Mouse (Mus musculus): ENCODE results near the gene Arvcf. TPM values are rescaled to one million over a fixed set of nuclear protein-coding genes. Genes with fewer than 3 reads are reported as not detected.

Gene Arvcf
- total and polyA plus RNA-seq, 3 experiments: 13.9 to 16.4 (median 14.4) TPM

- WGBS: 76% methylated on average over 7 of the region's 7 CpGs
- TF ChIP-seq CTCF (IDR thresholded peaks at IDR 0.05) (no peak), EP300 (IDR thresholded peaks at IDR 0.05; ENCODE audit: insufficient read depth, low read depth, low read length) (no peak), POLR2A (IDR thresholded peaks at IDR 0.05; ENCODE audit: insufficient read depth, low read depth, low read length) (no peak)
- peak in 1 of 2 experiments; percentile 42 for DNase-seq
- no peak overlapping the region for H3K9ac ChIP-seq (ENCODE audit: low read depth, low read length)
- no peaks in the 10 kb centered on the region for H3K79me2 ChIP-seq (replicated peaks; ENCODE audit: control insufficient read depth, insufficient read depth, low read length)
- peaks cover 23% of the 10 kb centered on the region for H3K4me1 ChIP-seq (ENCODE audit: control insufficient read depth, insufficient read depth, low read length)
- intact Hi-C loops (cut with DNase I): no loop called here
- no peak overlapping the region for H3K4me3 ChIP-seq
- no peaks in the 10 kb centered on the region for H3K27me3 ChIP-seq (ENCODE audit: control insufficient read depth, insufficient read depth, low read length)
- peaks cover 11% of the 10 kb centered on the region for H3K36me3 ChIP-seq (ENCODE audit: control insufficient read depth, insufficient read depth, low read length)
- peak overlapping the region; percentile 76 for H3K27ac ChIP-seq
Measured at GRCm38 (mm10) chr16:18413032-18413816, 65.2 kb downstream of the Arvcf start.

GRCm38 (mm10) chr16:18416094-18416761, 68.2 kb downstream of the Arvcf start:
- 38% methylated on average over 18 of the region's 18 CpGs for WGBS
- no peak overlapping the region for H3K4me3 ChIP-seq
- peak; percentile 66 to 82 for DNase-seq
- no peaks in the 10 kb centered on the region for H3K79me2 ChIP-seq (replicated peaks; ENCODE audit: control insufficient read depth, insufficient read depth, low read length)
- peaks cover 11% of the 10 kb centered on the region for H3K36me3 ChIP-seq (ENCODE audit: control insufficient read depth, insufficient read depth, low read length)
- peak overlapping the region; percentile 32; the same call in 1 of the 2 replicates for H3K9ac ChIP-seq (ENCODE audit: low read depth, low read length)
- peak; percentile 7; the same call in 1 of the 2 replicates for TF ChIP-seq EP300 (IDR thresholded peaks at IDR 0.05; ENCODE audit: insufficient read depth, low read depth, low read length)
- no peak for TF ChIP-seq CTCF (IDR thresholded peaks at IDR 0.05)
- 0 out of 2 replicates have a peak, but pooled peaks have one; percentile 10 for TF ChIP-seq POLR2A (IDR thresholded peaks at IDR 0.05; ENCODE audit: insufficient read depth, low read depth, low read length)
- H3K27me3 ChIP-seq (ENCODE audit: control insufficient read depth, insufficient read depth, low read length): no peaks in the 10 kb centered on the region
- H3K27ac ChIP-seq: peak overlapping the region; percentile 87
- peaks cover 23% of the 10 kb centered on the region for H3K4me1 ChIP-seq (ENCODE audit: control insufficient read depth, insufficient read depth, low read length)
- intact Hi-C loops (cut with DNase I): no loop called here

- peak overlapping the region; percentile 32; the same call in 1 of the 2 replicates for H3K9ac ChIP-seq (ENCODE audit: low read depth, low read length)
- H3K27ac ChIP-seq: peak overlapping the region; percentile 87
- peaks cover 23% of the 10 kb centered on the region for H3K4me1 ChIP-seq (ENCODE audit: control insufficient read depth, insufficient read depth, low read length)
- intact Hi-C loops (cut with DNase I): no loop called here
- peaks cover 15% of the 10 kb centered on the region for H3K36me3 ChIP-seq (ENCODE audit: control insufficient read depth, insufficient read depth, low read length)
- WGBS: 75% methylated on average over 3 of the region's 3 CpGs
- H3K27me3 ChIP-seq (ENCODE audit: control insufficient read depth, insufficient read depth, low read length): no peaks in the 10 kb centered on the region
- no peak for DNase-seq
- H3K4me3 ChIP-seq: no peak overlapping the region
- no peak for TF ChIP-seq POLR2A (IDR thresholded peaks at IDR 0.05; ENCODE audit: insufficient read depth, low read depth, low read length)
- no peak for TF ChIP-seq CTCF (IDR thresholded peaks at IDR 0.05)
- TF ChIP-seq EP300 (IDR thresholded peaks at IDR 0.05; ENCODE audit: insufficient read depth, low read depth, low read length): no peak
- no peaks in the 10 kb centered on the region for H3K79me2 ChIP-seq (replicated peaks; ENCODE audit: control insufficient read depth, insufficient read depth, low read length)
Measured at GRCm38 (mm10) chr16:18416837-18417236, 68.9 kb downstream of the Arvcf start.

- H3K36me3 ChIP-seq (ENCODE audit: control insufficient read depth, insufficient read depth, low read length): peaks cover 17% of the 10 kb centered on the region
- H3K9ac ChIP-seq (ENCODE audit: low read depth, low read length): no peak overlapping the region
- peak overlapping the region; percentile 31 for H3K27ac ChIP-seq
- no peaks in the 10 kb centered on the region for H3K27me3 ChIP-seq (ENCODE audit: control insufficient read depth, insufficient read depth, low read length)
- no peaks in the 10 kb centered on the region for H3K79me2 ChIP-seq (replicated peaks; ENCODE audit: control insufficient read depth, insufficient read depth, low read length)
- no peak for DNase-seq
- intact Hi-C loops (cut with DNase I): no loop called here
- peaks cover 21% of the 10 kb centered on the region for H3K4me1 ChIP-seq (ENCODE audit: control insufficient read depth, insufficient read depth, low read length)
- 93% methylated on average over 5 of the region's 5 CpGs for WGBS
- TF ChIP-seq POLR2A (IDR thresholded peaks at IDR 0.05; ENCODE audit: insufficient read depth, low read depth, low read length) (no peak), EP300 (IDR thresholded peaks at IDR 0.05; ENCODE audit: insufficient read depth, low read depth, low read length) (no peak), CTCF (IDR thresholded peaks at IDR 0.05) (no peak)
- H3K4me3 ChIP-seq: no peak overlapping the region
Measured at GRCm38 (mm10) chr16:18417491-18417890, 69.5 kb downstream of the Arvcf start.

GRCm38 (mm10) chr16:18418756-18419602, 71.0 kb downstream of the Arvcf start:
- no peaks in the 10 kb centered on the region for H3K27me3 ChIP-seq (ENCODE audit: control insufficient read depth, insufficient read depth, low read length)
- H3K4me3 ChIP-seq: no peak overlapping the region
- no peaks in the 10 kb centered on the region for H3K79me2 ChIP-seq (replicated peaks; ENCODE audit: control insufficient read depth, insufficient read depth, low read length)
- no peak for TF ChIP-seq POLR2A (IDR thresholded peaks at IDR 0.05; ENCODE audit: insufficient read depth, low read depth, low read length)
- TF ChIP-seq CTCF (IDR thresholded peaks at IDR 0.05): no peak
- TF ChIP-seq EP300 (IDR thresholded peaks at IDR 0.05; ENCODE audit: insufficient read depth, low read depth, low read length): no peak
- WGBS: 72% methylated on average over 4 of the region's 4 CpGs
- H3K4me1 ChIP-seq (ENCODE audit: control insufficient read depth, insufficient read depth, low read length): peaks cover 15% of the 10 kb centered on the region
- peaks cover 21% of the 10 kb centered on the region for H3K36me3 ChIP-seq (ENCODE audit: control insufficient read depth, insufficient read depth, low read length)
- intact Hi-C loops (cut with DNase I): no loop called here
- DNase-seq: no peak
- H3K27ac ChIP-seq: no peak overlapping the region
- H3K9ac ChIP-seq (ENCODE audit: low read depth, low read length): no peak overlapping the region
